Mouse (Mus musculus) kidney, embryonic 16.5 days (tissue): ENCODE results near the gene Tmem253. TPM values are rescaled to one million over a fixed set of nuclear protein-coding genes. Genes with fewer than 3 reads are reported as not detected.

Source experiments
- ATAC-seq: fragments of 200-750 bp; cut with Nextera tagmentation; 2 replicates; pipeline ENCODE4 v1.8.0; 2017; ENCODE audit warnings: moderate TSS enrichment; ENCODE audit not compliant: low FRiP score, low TSS enrichment
- H3K27ac ChIP-seq: fragments of 300-500 bp; sonication (generic); 2 replicates; pipeline ENCODE4 v1.5.1; 2014; ENCODE audit warnings: low read length
- H3K27me3 ChIP-seq: fragments of 300-500 bp; sonication (generic); 2 replicates; pipeline ENCODE4 v1.6.1; 2014; ENCODE audit warnings: low read length, control low read depth, mixed read lengths; ENCODE audit not compliant: insufficient read depth
- H3K36me3 ChIP-seq: fragments of 300-500 bp; sonication (generic); 2 replicates; pipeline ENCODE4 v1.6.1; 2014; ENCODE audit warnings: low read length, control low read depth, mixed read lengths; ENCODE audit not compliant: insufficient read depth
- H3K4me1 ChIP-seq: fragments of 300-500 bp; sonication (generic); 2 replicates; pipeline ENCODE4 v1.6.1; 2014; ENCODE audit warnings: low read length, control low read depth, mixed read lengths; ENCODE audit not compliant: insufficient read depth
- H3K4me2 ChIP-seq: fragments of 300-500 bp; sonication (generic); replicated peaks from 2 replicates; pipeline ENCODE4 v1.6.1; 2014; ENCODE audit warnings: low read depth, low read length
- H3K4me3 ChIP-seq: fragments of 300-500 bp; sonication (generic); 2 replicates; pipeline ENCODE4 v1.5.1; 2014; ENCODE audit warnings: mild to moderate bottlenecking, low read length
- H3K9ac ChIP-seq: fragments of 300-500 bp; sonication (generic); replicated peaks from 2 replicates; pipeline ENCODE4 v1.6.1; 2014; ENCODE audit warnings: low read length
- H3K9me3 ChIP-seq: fragments of 300-500 bp; sonication (generic); 2 replicates; pipeline ENCODE4 v1.6.1; 2016; ENCODE audit warnings: low read length, control low read depth
- WGBS: fragments of 180-500 bp; shearing (Covaris S2); extraction: QIAGEN DNeasy Blood & Tissue Kit; methylation state at CpG from one replicate; pipeline ENCODE4 v1.1.7; 2014; 5-methylcytosine and 5-hydroxymethylcytosine counted together
- polyA plus RNA-seq: library from polyadenylated mRNA; unstranded; fragments of >200 nt; fragmentation: Nextera tagmentation; extraction: Ambion mirVana; gene quantifications from 2 replicates; pipeline ENCODE4 v1.2.1, GENCODE M21; 2015

Tmem253 gene
- polyA plus RNA-seq = 1.0 and 1.6 TPM in 2 replicates

GRCm38 (mm10) chr14:52015445-52016100, at the start of gene Tmem253:
Tmem253 (plus strand) TSS chr14:52015658.
- WGBS = 14% methylated on average over 6 of the region's 6 CpGs

GRCm38 (mm10) chr14:51967400-51967799, 48.1 kb upstream of the Tmem253 start:
- Histone ChIP-seq H3K9ac (no peak overlapping the region), H3K36me3 (no peaks in the 10 kb centered on the region), H3K27ac (no peak overlapping the region), H3K4me2 (no peak overlapping the region), H3K27me3 (no peaks in the 10 kb centered on the region), H3K9me3 (no peaks in the 10 kb centered on the region), H3K4me1 (no peaks in the 10 kb centered on the region), H3K4me3 (no peak overlapping the region)
- WGBS = 84% methylated on average over 3 of the region's 3 CpGs
- no peak for ATAC-seq

More at GRCm38 (mm10) chr14:52015445-52016100, at the start of gene Tmem253:
- Histone ChIP-seq H3K9ac (peak within 1 kb of the TSS; percentile 89), H3K27me3 (no peaks in the 10 kb centered on the region), H3K4me1 (peaks cover 67% of the 10 kb centered on the region), H3K27ac (peak within 1 kb of the TSS; percentile 96), H3K4me3 (peak within 1 kb of the TSS; percentile 69), H3K36me3 (no peaks in the 10 kb centered on the region), H3K4me2 (peak within 1 kb of the TSS; percentile 87), H3K9me3 (no peaks in the 10 kb centered on the region)
- ATAC-seq = no peak

GRCm38 (mm10) chr14:51979252-51979651, 36.2 kb upstream of the Tmem253 start:
- Histone ChIP-seq H3K4me1 (peaks cover 5% of the 10 kb centered on the region; the same call in 1 of the 2 replicates), H3K4me2 (no peak overlapping the region), H3K9ac (no peak overlapping the region), H3K27ac (no peak overlapping the region), H3K27me3 (no peaks in the 10 kb centered on the region), H3K36me3 (no peaks in the 10 kb centered on the region), H3K9me3 (no peaks in the 10 kb centered on the region; the same call in 1 of the 2 replicates), H3K4me3 (no peak overlapping the region)
- WGBS = 84% methylated on average over 3 of the region's 3 CpGs
- no peak for ATAC-seq

- no peak for ATAC-seq
- Histone ChIP-seq H3K4me2 (no peak overlapping the region), H3K4me3 (no peak overlapping the region), H3K27me3 (no peaks in the 10 kb centered on the region), H3K9me3 (no peaks in the 10 kb centered on the region), H3K27ac (no peak overlapping the region), H3K9ac (0 out of 2 replicates have a peak overlapping the region, but pooled peaks have one; percentile 86), H3K36me3 (peaks cover 10% of the 10 kb centered on the region; the same call in 1 of the 2 replicates), H3K4me1 (peaks cover 15% of the 10 kb centered on the region)
- 64% methylated on average over 4 of the region's 4 CpGs for WGBS
These were observed 32.2 kb upstream of the Tmem253 start for GRCm38 (mm10) chr14:51983251-51983650.

GRCm38 (mm10) chr14:51983855-51984246, 31.6 kb upstream of the Tmem253 start:
- ATAC-seq = no peak
- H3K9ac ChIP-seq = peak overlapping the region; percentile 86
- H3K27ac ChIP-seq = no peak overlapping the region

GRCm38 (mm10) chr14:51984247-51985231, 30.9 kb upstream of the Tmem253 start, which contains the start of gene Arhgef40:
Arhgef40 (plus strand) TSS chr14:51984719.
- WGBS = under 1% methylated on average over 61 of the region's 74 CpGs
- Histone ChIP-seq H3K4me1 (peaks cover 25% of the 10 kb centered on the region), H3K27ac (peak within 1 kb of the TSS; percentile 96), H3K9me3 (no peaks in the 10 kb centered on the region), H3K9ac (peak within 1 kb of the TSS; percentile 86), H3K36me3 (peaks cover 21% of the 10 kb centered on the region), H3K4me2 (peak within 1 kb of the TSS; percentile 92), H3K27me3 (no peaks in the 10 kb centered on the region), H3K4me3 (peak within 1 kb of the TSS; percentile 74)
- peak; percentile 89 for ATAC-seq

More at GRCm38 (mm10) chr14:51983855-51984246, 31.6 kb upstream of the Tmem253 start:
- Histone ChIP-seq H3K4me1 (peaks cover 19% of the 10 kb centered on the region), H3K27me3 (no peaks in the 10 kb centered on the region), H3K4me2 (peak overlapping the region; percentile 92), H3K9me3 (no peaks in the 10 kb centered on the region), H3K4me3 (peak overlapping the region; percentile 74), H3K36me3 (peaks cover 15% of the 10 kb centered on the region; the same call in 1 of the 2 replicates)
- WGBS = 11% methylated on average over 10 of the region's 10 CpGs

GRCm38 (mm10) chr14:51985301-51986152, 29.9 kb upstream of the Tmem253 start:
- Histone ChIP-seq H3K27ac (peak overlapping the region; percentile 96), H3K4me1 (peaks cover 25% of the 10 kb centered on the region), H3K4me2 (peak overlapping the region; percentile 92), H3K27me3 (no peaks in the 10 kb centered on the region), H3K9ac (peak overlapping the region; percentile 86), H3K4me3 (peak overlapping the region; percentile 74), H3K9me3 (no peaks in the 10 kb centered on the region), H3K36me3 (peaks cover 30% of the 10 kb centered on the region)
- under 1% methylated on average over 27 of the region's 27 CpGs for WGBS
- peak; percentile 72 for ATAC-seq

GRCm38 (mm10) chr14:51986153-51986505, 29.3 kb upstream of the Tmem253 start:
- ATAC-seq = no peak
- Histone ChIP-seq H3K36me3 (peaks cover 36% of the 10 kb centered on the region), H3K27ac (peak overlapping the region; percentile 96), H3K9ac (peak overlapping the region; percentile 86), H3K4me2 (peak overlapping the region; percentile 92), H3K27me3 (no peaks in the 10 kb centered on the region), H3K4me1 (peaks cover 25% of the 10 kb centered on the region), H3K4me3 (peak overlapping the region; percentile 74), H3K9me3 (no peaks in the 10 kb centered on the region)
- WGBS = 7% methylated on average over 7 of the region's 7 CpGs

- ATAC-seq = no peak
- peaks cover 25% of the 10 kb centered on the region for H3K4me1 ChIP-seq
- peaks cover 46% of the 10 kb centered on the region for H3K36me3 ChIP-seq
- H3K9me3 ChIP-seq = no peaks in the 10 kb centered on the region
- WGBS = 93% methylated on average over 6 of the region's 6 CpGs
- H3K27ac ChIP-seq = no peak overlapping the region
- H3K27me3 ChIP-seq = no peaks in the 10 kb centered on the region
- no peak overlapping the region for H3K4me3 ChIP-seq
- H3K4me2 ChIP-seq = no peak overlapping the region
- no peak overlapping the region for H3K9ac ChIP-seq
These were observed 28.3 kb upstream of the Tmem253 start for GRCm38 (mm10) chr14:51987177-51987576.
